Mouse (Mus musculus) hematopoietic stem cell, adult 5-6 weeks (primary cell): ENCODE results near the gene Kank3. TPM values are rescaled to one million over a fixed set of nuclear protein-coding genes. Genes with fewer than 3 reads are reported as not detected.
A peak's percentile ranks its signal among the peaks of the same experiment; 100 is the strongest.
"Not testable (repeated sequence)": the region's sequence is repeated elsewhere in the genome, so short reads cannot be mapped to it uniquely, and the experiment has no call there.

Experiments used
- ATAC-seq, 2 experiments: fragments of 125-278 bp in 1 of 2; replicated peaks in 1 of 2; 2 replicates each; pipeline ENCODE4 v1.8.0; 2016 to 2017; ENCODE audit warnings: inconsistent platforms in 2 of 2, mild to moderate bottlenecking in 2 of 2, moderate number of reproducible peaks in 2 of 2, low read depth in 1 of 2, moderate TSS enrichment in 1 of 2; ENCODE audit not compliant: low FRiP score in 2 of 2, poor library complexity in 2 of 2, severe bottlenecking in 2 of 2, insufficient read depth in 1 of 2, low TSS enrichment in 1 of 2
- total RNA-seq: library from RNA; stranded (forward); fragments of 172-1452, 232-1000 nt; gene quantifications from 2 replicates; pipeline ENCODE4 v1.2.3, GENCODE M21; 2017

The Kank3 gene
- total RNA-seq, 1 experiment from 2014 or later: 7.6 TPM

DNA sequence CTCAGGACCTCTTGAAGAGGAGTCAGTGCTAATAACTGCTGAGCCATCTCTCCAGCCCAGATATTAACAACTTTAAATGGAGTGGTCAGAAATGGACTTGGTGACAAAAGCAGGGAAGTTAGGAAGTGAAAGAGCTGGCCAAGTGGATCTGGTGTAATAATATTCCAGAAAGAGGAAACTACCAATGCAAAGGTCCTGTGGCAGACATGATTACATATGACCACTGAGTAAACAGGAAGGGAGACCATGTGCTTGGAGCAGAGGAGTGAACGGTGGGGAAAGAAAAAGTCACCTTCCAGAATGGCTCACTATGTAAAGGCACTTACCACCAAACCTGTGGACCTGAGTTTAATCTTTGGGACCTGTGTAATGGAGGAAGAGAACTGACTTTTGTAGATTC lies 11.0 kb upstream of the Kank3 start:
- ATAC-seq: no peak

DNA sequence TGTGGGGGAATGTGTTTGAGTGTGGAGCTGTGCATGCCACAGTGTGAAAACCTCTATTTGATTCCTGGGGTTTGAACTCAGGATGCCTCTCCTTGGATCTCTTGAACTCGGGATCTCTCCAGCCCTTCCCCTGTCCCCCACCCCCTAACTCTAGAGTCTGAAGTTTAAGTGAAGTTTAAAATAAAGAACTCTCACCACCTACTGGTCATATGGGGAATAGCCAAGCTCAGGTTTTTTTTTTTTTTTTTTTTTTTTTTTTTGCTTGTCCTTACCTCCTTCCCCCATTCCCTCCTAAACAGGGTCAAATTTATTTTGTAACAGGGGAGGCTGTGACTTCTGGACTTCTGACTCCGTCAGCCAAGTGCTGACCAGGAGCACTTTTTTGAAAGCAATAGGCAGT lies 8.1 kb upstream of the Kank3 start:
- no peak for ATAC-seq

DNA sequence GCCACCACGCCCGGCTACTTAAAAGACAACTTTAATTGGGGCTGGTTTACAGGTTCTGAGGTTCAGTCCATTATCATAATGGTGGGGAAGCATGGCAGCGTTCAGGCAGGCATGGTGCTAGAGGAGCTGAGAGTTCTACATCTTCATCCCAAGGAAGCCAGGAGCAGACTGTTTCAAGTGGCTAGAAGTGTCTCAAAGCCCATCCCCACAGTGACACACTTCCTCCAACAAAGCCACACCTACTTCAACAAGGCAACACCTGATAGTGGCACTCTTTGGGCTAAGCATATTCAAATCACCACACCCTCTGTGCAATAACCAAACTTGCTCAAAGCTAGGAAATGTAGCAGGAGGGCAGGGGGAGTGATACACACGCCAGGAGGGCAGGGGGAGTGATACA lies 6.1 kb upstream of the Kank3 start:
- ATAC-seq: no peak

DNA sequence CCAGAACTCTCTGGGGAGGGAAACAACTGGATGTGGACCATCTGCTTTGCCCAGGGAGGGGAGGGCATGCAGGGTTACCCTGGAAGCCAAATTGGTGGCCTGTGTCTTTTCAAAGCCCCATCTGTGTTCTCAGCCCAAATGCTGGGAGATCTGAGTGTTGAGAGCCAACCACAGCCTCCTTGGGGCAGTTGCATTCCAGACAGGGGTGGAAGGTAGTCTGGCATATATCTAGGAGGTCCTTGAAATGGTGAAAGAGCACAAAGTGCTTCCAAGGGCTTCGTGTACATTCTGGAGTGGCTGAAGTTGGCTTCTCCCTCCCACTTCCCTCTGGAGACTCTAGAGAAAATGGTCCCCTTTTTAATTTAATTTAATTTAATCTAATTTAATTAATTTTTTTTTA lies 5.6 kb upstream of the Kank3 start:
- ATAC-seq: no peak

DNA sequence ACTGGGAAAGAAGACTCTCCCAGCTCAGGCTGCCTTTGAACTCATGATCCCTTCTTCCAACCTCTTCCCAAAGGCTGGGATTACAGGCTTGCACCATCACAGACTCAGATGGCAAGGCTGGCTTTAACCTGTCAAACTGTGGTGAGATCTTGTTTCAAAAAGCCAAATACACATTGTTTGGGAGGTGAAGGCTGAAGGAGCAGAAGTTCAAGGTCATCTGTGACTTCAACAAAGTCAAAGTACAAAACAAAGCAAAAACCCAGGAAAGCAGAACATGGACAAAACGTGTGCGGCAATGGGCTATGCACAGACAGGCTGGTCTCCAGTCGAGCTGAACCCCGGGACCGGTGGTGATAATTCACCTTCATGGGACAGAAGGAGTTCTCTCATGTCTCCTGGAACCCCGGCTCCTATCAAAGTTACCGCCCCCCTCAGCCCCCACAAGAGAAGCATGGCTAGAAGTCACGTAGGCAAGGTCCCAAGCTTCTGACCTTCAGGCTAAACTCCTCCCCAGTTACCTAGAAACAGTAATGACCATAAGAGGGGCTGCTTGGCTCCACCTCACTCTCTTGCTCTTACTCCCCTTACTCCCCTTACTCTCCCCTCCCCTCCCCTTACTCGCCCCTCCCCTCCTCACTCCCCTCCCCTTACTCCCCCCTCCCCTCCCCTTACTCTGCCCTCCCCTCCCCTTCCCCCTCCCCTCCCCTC lies 3.0 kb upstream of the Kank3 start:
- no peak for ATAC-seq

DNA sequence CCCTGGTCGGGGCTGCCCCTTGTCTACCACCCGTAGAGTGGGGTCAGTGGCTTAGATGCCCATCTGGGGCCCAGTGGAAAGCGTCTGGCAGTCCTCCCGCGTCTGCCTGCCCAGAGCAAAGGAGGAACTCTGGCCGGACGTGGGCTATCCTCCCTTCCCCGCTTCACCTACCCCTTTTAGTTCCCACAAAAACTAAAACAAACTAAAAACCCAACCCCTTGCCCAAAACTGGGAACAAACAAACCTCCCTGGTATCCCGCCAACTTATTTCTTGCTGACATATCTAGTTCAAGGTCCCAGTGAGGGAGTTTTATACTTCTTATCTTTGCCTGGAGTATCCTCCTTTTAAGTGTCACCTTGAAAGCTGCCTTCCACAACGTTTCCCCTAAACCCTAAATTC lies 2.1 kb upstream of the Kank3 start:
- ATAC-seq: no peak

DNA sequence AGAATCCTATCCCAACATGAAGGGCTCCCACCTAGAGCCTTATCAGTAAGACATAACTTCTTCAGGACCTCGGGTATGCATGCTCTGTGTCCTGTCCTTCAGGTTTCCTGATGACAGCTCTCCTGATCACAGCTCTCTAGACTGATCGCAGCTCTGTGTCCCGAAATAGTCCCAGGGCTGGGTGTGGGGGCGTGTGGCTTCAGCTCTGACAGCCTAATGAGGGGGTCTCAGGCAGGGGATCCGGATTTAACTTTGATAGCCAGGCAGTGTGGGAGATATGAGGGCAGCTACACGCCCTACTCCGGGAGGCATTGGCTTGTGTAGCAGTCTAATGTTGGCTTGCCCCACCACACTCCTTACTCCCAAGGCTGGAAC lies 810 bp downstream of the Kank3 start:
- ATAC-seq: no peak

DNA sequence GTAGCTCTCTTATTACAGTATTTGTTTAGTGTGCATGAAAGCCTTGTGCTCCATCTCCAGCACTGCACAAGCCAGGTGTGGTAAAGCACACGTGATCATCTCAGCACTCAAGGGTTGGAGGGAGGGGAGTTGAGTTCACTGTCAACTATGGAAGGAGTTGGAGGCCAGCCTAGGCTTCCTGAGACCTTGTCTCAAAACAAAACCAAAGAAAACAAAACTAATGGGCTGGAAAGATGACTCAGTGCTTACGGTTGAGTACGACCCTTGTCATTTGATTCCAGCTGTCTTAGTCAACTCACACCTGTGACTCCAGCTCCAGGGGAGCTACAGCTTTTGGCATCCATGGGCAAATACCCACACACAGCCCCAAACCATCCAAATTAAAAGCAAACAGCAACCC lies 2.2 kb downstream of the Kank3 start:
- no peak for ATAC-seq

DNA sequence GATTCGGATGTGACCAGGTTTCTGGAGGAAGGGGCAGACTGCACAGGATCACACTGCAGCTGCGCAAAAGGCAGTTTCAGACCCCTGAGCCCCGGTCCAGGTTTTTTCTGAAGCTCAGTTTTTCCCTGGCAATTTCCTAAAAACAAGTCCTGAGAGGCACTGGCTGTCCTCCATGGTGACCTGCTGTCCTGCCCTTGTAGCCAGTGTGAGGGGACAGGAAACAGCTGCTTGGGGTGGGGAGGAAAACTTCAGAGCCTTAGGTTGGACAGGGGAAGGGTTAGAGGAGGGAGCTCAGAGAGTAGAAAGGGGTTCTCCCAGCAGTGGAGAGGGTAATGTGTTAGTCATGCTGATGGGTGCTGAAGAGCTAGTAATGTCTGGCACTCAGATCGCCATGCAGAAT lies 2.7 kb downstream of the Kank3 start:
- no peak for ATAC-seq

DNA sequence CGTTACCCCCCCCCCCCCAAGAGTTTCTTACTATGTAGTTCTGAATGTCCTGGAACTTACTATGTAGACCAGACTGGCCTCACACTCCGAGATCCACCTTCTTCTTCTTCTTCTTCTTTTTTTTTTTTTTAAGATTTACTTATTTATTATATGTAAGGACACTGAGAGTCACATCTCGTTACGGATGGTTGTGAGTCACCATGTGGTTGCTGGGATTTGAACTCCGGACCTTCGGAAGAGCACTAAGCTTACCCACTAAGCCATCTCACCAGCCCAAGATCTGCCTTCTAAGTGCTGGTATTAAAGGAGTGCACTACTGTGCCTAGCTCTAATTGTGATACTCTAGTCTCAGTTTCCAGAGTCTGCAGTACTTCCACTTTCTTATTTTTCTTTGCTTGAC lies 5.1 kb downstream of the Kank3 start:
- no peak for ATAC-seq

DNA sequence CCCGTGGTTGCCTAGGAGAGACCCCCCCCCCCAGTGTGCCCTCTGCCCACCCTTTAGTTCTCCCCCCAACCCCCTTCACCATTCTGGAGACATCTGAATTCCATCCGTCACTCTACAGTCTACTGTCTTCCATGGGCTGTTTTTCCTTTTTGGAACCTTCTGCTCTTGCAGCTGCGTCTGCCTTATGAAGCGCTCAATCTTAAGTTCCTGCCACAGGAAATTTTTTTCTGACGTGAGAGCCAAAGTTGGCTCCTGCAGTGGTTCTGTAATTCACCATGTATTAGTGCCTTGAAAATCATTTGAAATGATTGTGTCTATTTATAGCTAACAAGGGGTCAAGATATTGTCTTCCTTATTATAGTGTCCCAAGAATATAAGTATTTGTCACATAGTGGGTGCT lies 6.3 kb downstream of the Kank3 start:
- ATAC-seq: no peak

DNA sequence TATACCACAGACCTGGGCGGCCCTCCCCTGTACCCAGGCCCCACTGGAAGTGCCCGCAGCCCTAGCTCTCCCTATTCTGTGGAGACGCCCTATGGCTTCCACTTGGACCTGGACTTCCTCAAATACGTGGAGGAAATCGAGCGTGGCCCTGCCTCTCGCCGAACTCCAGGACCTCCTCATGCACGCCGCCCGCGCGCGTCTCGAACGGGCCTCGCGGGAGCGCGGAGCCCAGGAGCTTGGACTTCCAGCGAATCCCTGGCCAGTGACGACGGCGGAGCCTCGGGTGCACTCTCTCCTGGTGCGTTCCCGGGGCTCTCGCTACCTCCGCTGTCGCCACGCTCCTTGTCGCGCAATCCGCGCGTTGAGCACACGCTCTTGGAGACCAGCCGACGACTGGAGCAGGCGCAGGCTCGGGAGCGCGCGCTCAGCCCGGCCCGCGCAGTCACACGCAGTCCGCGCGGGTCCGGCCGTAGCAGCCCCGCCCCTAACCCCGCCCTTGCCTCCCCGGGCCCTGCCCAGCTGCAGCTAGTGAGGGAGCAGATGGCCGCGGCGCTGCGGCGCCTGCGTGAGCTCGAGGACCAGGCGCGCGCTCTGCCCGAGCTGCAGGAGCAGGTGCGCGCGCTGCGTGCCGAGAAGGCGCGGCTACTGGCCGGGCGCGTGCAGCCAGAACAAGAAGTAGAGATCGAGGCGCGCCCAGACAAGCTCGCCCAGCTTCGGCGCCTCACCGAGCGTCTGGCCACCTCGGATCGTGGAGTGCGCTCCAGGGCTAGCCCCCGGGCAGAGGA lies 7.1 kb downstream of the Kank3 start:
- ATAC-seq: peak; percentile 76 to 81

DNA sequence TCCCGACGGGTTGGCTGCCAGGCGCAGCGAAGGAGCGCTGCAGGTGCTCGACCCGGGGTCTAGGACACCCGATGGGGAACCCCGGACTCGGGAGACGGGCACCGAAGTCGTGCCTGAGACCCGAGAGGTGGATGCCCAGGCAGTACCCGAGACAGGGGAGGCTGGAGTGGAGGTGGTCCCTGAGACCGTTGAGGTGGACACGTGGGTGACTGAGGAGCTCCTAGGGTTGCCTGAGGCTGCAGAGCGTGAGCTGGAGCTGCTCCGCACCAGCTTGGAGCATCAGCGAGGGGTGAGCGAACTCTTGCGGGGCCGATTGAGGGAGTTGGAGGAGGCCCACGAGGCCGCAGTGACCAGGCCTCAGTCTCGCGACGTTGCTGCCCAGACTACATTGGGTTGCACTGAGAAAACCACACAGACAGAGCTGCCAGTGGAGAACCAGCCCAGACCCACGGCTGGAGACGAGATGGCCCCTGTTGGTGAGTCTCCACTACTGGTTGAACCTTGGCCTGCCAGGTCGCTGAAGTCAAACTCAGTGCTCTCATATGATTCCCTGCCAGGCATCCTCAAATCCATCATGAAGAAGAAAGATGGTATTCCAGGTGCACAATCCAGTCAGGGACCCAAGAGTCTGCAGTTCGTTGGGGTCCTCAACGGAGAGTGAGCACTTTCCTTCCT lies 7.8 kb downstream of the Kank3 start:
- no peak for ATAC-seq

DNA sequence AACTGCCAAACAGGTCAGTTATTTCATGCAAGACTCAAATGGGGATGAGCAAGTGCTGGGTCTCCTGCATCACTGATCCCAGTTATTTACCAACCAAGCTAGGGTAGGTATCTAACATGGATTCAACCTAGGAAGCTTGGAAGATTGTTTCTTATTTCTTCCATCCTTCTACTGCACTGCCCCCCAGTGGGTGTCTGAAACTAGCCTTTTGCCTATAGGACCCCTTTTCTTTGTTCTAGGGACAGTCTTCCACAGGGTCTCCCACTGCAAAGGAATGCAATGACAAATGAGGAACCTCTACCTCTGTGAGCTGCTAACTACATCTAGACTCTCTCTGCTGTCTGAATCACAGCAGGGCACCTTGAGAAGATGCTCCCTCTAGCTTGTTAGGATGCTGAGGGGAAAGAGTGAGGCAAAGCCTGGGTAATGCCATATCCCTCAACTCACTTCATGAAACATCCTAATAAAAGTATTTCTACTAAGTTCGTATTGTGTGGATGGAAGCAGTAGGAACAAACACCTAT lies 12.2 kb downstream of the Kank3 start:
- ATAC-seq: no peak

DNA sequence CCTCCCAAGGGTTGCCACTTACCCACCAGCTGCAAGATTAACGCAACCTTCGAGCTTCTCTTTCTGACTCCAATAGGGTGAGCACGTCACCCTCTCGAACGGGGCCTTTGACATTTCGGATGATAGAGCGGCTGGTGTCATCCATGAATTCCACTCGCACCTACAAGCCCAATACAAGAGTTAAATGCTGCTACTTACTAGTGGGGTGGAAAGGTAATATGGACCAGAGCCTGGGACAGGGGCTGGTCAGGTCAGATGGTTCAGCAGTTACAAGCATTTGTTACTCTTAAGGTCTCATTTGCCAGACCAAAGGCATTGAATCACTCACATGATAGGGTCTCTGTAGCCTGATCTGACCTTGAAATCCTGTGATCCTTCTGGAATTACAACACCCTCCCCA lies 12.9 kb downstream of the Kank3 start:
- not testable (repeated sequence) for ATAC-seq

DNA sequence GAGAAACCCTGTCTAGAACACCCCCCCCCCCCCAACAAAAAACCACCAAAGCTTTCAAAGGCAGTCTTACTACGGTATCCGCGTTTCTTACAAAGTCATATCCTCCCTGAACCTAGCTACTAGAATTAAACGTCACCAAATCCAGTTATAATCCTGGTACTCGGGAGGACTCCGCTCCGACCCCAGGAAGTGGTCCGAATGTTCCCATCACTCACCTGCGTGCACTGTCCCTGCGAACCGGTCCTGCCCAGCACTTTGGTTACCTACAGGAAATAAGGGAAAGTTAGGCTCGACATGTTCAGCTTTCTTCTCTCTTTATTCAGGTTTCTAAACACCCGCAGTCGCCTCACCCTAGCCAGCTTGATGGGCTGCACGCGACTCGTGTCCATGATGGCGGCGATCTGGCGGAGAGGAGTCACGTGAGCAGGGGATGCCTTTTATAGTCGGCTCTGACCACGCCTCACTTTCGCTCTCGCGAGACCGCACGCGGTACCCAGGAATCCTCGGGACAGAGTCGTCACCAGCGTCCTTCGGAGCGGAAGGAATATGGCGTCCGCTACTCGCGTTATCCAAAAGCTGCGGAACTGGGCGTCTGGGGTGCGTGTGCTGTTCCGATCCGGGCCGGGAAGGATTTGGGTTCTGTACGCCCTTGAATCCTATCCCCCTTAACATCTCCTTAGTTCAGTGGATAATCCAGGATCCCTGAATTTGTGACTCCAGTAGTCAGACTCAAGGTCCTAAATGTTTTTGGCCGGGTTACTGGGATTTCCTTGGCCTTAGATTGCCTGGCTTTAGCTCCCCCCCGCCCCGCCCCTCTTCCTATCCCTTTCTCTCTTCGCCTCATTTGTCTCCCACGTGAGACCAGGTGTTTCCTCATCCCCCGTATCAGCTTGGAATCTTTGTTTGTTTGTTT lies 14.0 kb downstream of the Kank3 start, which contains the start of the genes Rps28 and Ndufa7:
Gene Rps28, minus strand, starts transcription at position 479 of the 913 bp plus-strand sequence.
Gene Ndufa7, plus strand, starts transcription at position 489 of the 913 bp plus-strand sequence.
- ATAC-seq: peak; percentile 95 to 96

DNA sequence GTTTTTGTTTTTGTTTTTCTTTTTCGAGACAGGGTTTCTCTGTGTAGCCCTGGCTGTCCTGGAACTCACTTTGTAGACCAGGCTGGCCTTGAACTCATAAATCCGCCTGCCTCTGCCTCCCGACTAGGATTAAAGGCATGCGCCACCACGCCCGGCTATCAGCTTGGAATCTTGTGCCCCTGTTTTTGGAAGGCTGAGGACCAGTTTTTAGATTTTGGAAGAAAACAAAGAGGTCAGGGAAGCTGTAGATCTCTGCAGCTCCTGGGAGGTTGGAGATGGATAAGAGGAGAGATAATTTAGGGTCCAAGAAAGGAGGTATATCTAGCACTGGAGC lies 14.6 kb downstream of the Kank3 start:
- not testable (repeated sequence) for ATAC-seq
